15 mouse cellular contexts compared by ENCODE assay signal in the genomic region with DNA sequence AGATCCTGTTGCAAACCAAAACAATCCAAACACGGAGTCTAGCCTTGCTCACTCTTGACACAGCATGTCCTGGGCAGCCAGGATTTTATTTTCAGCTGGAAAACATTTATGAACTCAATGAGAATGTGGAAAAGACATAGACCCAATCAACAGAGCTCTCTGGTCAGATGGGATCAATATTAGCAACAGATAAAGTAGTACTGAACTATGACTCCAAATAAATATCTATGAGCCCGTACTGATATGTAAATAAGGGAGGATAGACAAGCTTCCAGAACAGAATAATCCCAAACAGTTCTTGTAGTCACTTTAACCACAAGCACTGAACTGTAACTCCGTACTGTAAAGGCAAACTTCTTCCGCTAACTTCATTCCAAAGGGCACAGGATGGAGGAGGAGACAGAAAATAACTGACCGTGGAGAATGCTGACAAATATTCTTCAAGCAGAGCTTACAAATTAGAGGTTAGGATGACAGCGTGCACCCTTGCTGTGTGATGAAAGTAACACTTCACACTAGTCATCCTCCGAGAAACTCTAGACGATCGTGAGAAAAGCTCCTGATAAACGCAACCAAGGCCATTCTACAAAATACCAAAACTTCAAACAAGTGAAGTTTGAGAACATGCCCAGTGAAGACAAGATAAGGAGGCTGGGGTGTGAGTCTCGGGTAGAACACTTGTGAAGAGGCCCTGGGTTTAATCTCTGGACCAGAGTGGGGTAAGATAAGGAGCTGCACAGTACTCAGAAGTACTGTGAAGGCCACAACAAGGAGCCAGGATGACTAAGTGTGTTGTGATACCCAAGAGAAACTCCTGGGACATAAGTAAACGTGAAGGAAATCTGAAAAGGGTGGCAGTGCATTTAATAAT. TPM values are rescaled to one million over a fixed set of nuclear protein-coding genes. Genes with fewer than 3 reads are reported as not detected.
DNase-seq lines count a peak whose midpoint lies in the region; ATAC-seq and TF ChIP-seq lines count a peak whose summit lies in the region.
"Had no signal": no experiment of that assay in that cellular context is flagged by ENCODE, and none has a peak within 500 bp of the region (broad histone marks: within the 10 kb centered on the region; RNA-seq: fewer than 3 reads in every experiment).

No protein-coding gene starts in this region.

- no peak overlapping the region for H3K9ac ChIP-seq in intestine, postnatal 0 days (ENCODE audit: low read depth, low read length)
- no peak overlapping the region for H3K9ac ChIP-seq in intestine, embryonic 16.5 days (ENCODE audit: low read depth, low read length)
- H3K9ac ChIP-seq in kidney, embryonic 15.5 days = no peak overlapping the region
- H3K9ac ChIP-seq in liver, postnatal 0 days (replicated peaks) = peak overlapping the region; percentile 83
- no peak overlapping the region for H3K9ac ChIP-seq in forebrain, postnatal 0 days
- H3K9ac ChIP-seq: embryonic facial prominence, embryonic 12.5 days had no signal

- no peak for TF ChIP-seq CTCF in intestine, postnatal 0 days (IDR thresholded peaks at IDR 0.05; ENCODE audit: low read depth)
- TF ChIP-seq CTCF in liver, postnatal 0 days (IDR thresholded peaks at IDR 0.05; ENCODE audit: low read depth) = no peak
- TF ChIP-seq CTCF in forebrain, postnatal 0 days (IDR thresholded peaks at IDR 0.05; ENCODE audit: low read depth) = no peak

- DNase-seq in c-Kit-negative CD71-positive TER-119-positive erythroid progenitor cells, embryonic 14.5 days (ENCODE audit: low read depth, low spot score) = peak; percentile 74
- peak; percentile 37 for DNase-seq in liver, postnatal 0 days
- DNase-seq in forebrain, postnatal 0 days = no peak
- no peak for DNase-seq in adrenal gland, postnatal 10 days
- DNase-seq: cerebellum, adult 11 months; layer of hippocampus, postnatal 36 days had no signal

- H3K9me3 ChIP-seq in intestine, postnatal 0 days (ENCODE audit: control insufficient read depth) = no peaks in the 10 kb centered on the region
- H3K9me3 ChIP-seq in intestine, embryonic 16.5 days (ENCODE audit: control insufficient read depth, low read length) = no peaks in the 10 kb centered on the region
- H3K9me3 ChIP-seq in kidney, embryonic 15.5 days (replicated peaks) = no peaks in the 10 kb centered on the region
- H3K9me3 ChIP-seq in liver, postnatal 0 days (ENCODE audit: low read length) = no peaks in the 10 kb centered on the region
- H3K9me3 ChIP-seq in forebrain, postnatal 0 days (ENCODE audit: low read length) = no peaks in the 10 kb centered on the region
- H3K9me3 ChIP-seq: embryonic facial prominence, embryonic 12.5 days had no signal

- H3K27ac ChIP-seq in intestine, postnatal 0 days (ENCODE audit: low read depth, low read length) = no peak overlapping the region
- no peak overlapping the region for H3K27ac ChIP-seq in intestine, embryonic 16.5 days (ENCODE audit: low read length)
- H3K27ac ChIP-seq in kidney, embryonic 15.5 days = peak overlapping the region; percentile 54
- H3K27ac ChIP-seq in liver, postnatal 0 days (ENCODE audit: low read depth) = peak overlapping the region; percentile 93
- H3K27ac ChIP-seq in forebrain, postnatal 0 days (ENCODE audit: low read depth, low read length) = no peak overlapping the region
- H3K27ac ChIP-seq: embryonic facial prominence, embryonic 12.5 days had no signal

- ATAC-seq in intestine, postnatal 0 days = no peak
- no peak for ATAC-seq in intestine, embryonic 16.5 days
- no peak for ATAC-seq in kidney, embryonic 15.5 days (replicated peaks; ENCODE audit: low FRiP score)
- peak; percentile 20 for ATAC-seq in liver, postnatal 0 days
- ATAC-seq in forebrain, postnatal 0 days = no peak
- ATAC-seq: activated CD4-positive, CD25-positive, alpha-beta regulatory T cell, adult 4 months; hindbrain, embryonic 16.5 days; lung, postnatal 0 days had no signal

- H3K4me2 ChIP-seq in intestine, postnatal 0 days (replicated peaks; ENCODE audit: low read depth) = peak overlapping the region; percentile 18; the same call in 1 of the 2 replicates
- no peak overlapping the region for H3K4me2 ChIP-seq in intestine, embryonic 16.5 days (ENCODE audit: low read depth, low read length)
- no peak overlapping the region for H3K4me2 ChIP-seq in kidney, embryonic 15.5 days
- H3K4me2 ChIP-seq in liver, postnatal 0 days (ENCODE audit: low read depth, low read length) = peak overlapping the region; percentile 71
- no peak overlapping the region for H3K4me2 ChIP-seq in forebrain, postnatal 0 days (ENCODE audit: low read depth)
- H3K4me2 ChIP-seq: embryonic facial prominence, embryonic 12.5 days had no signal

- H3K27me3 ChIP-seq in intestine, postnatal 0 days (replicated peaks; ENCODE audit: control insufficient read depth, insufficient read depth, low read length) = no peaks in the 10 kb centered on the region
- H3K27me3 ChIP-seq in intestine, embryonic 16.5 days (replicated peaks; ENCODE audit: control insufficient read depth, insufficient read depth, low read length) = no peaks in the 10 kb centered on the region
- no peaks in the 10 kb centered on the region for H3K27me3 ChIP-seq in kidney, embryonic 15.5 days
- H3K27me3 ChIP-seq in liver, postnatal 0 days (ENCODE audit: insufficient read depth, low read length) = no peaks in the 10 kb centered on the region
- H3K27me3 ChIP-seq in forebrain, postnatal 0 days (ENCODE audit: insufficient read depth, low read length) = no peaks in the 10 kb centered on the region
- H3K27me3 ChIP-seq: embryonic facial prominence, embryonic 12.5 days had no signal

- no peak overlapping the region for H3K4me3 ChIP-seq in intestine, postnatal 0 days (ENCODE audit: low read depth, low read length)
- H3K4me3 ChIP-seq in intestine, embryonic 16.5 days (ENCODE audit: low read length) = no peak overlapping the region
- no peak overlapping the region for H3K4me3 ChIP-seq in kidney, embryonic 15.5 days (replicated peaks)
- H3K4me3 ChIP-seq in liver, postnatal 0 days (ENCODE audit: low read depth, low read length) = peak overlapping the region; percentile 88
- H3K4me3 ChIP-seq in forebrain, postnatal 0 days (ENCODE audit: low read depth, low read length) = no peak overlapping the region
- H3K4me3 ChIP-seq: embryonic facial prominence, embryonic 12.5 days had no signal

- peaks cover 4% of the 10 kb centered on the region; the same call in 1 of the 2 replicates for H3K4me1 ChIP-seq in intestine, postnatal 0 days (replicated peaks; ENCODE audit: control insufficient read depth, insufficient read depth, low read length)
- peaks cover 27% of the 10 kb centered on the region for H3K4me1 ChIP-seq in intestine, embryonic 16.5 days (ENCODE audit: control insufficient read depth, insufficient read depth, low read length)
- peaks cover 37% of the 10 kb centered on the region for H3K4me1 ChIP-seq in kidney, embryonic 15.5 days
- H3K4me1 ChIP-seq in liver, postnatal 0 days (ENCODE audit: insufficient read depth) = peaks cover 53% of the 10 kb centered on the region
- H3K4me1 ChIP-seq in forebrain, postnatal 0 days (ENCODE audit: insufficient read depth) = peaks cover 13% of the 10 kb centered on the region; the same call in 1 of the 2 replicates
- H3K4me1 ChIP-seq: embryonic facial prominence, embryonic 12.5 days had no signal

- peak; percentile 95 for TF ChIP-seq EP300 in liver, postnatal 0 days (IDR thresholded peaks at IDR 0.05; ENCODE audit: low read depth)

- 39% methylated on average over 12 of the region's 12 CpGs for WGBS in intestine, postnatal 0 days
- 61% methylated on average over 12 of the region's 12 CpGs for WGBS in intestine, embryonic 16.5 days
- 51% methylated on average over 12 of the region's 12 CpGs for WGBS in kidney, embryonic 15.5 days
- 34% methylated on average over 12 of the region's 12 CpGs for WGBS in liver, postnatal 0 days (ENCODE audit: insufficient replicate concordance)
- WGBS in forebrain, postnatal 0 days = 84% methylated on average over 12 of the region's 12 CpGs

- no peaks in the 10 kb centered on the region for H3K36me3 ChIP-seq in intestine, postnatal 0 days (ENCODE audit: control insufficient read depth, insufficient read depth)
- H3K36me3 ChIP-seq in intestine, embryonic 16.5 days (ENCODE audit: control insufficient read depth, insufficient read depth, low read length) = no peaks in the 10 kb centered on the region
- no peaks in the 10 kb centered on the region for H3K36me3 ChIP-seq in kidney, embryonic 15.5 days
- peaks cover 2% of the 10 kb centered on the region; the same call in 1 of the 2 replicates for H3K36me3 ChIP-seq in liver, postnatal 0 days (replicated peaks; ENCODE audit: insufficient read depth, low read length)
- H3K36me3 ChIP-seq in forebrain, postnatal 0 days (ENCODE audit: insufficient read depth) = no peaks in the 10 kb centered on the region
- H3K36me3 ChIP-seq: embryonic facial prominence, embryonic 12.5 days had no signal

RNA-seq across cellular contexts. Expression of a gene that starts 3.3 kb away (rescaled TPM):
- 43.6 and 44.7 TPM in 2 replicates for polyA plus RNA-seq in intestine, postnatal 0 days (2015; fragmentation: Nextera tagmentation; extraction: Ambion mirVana)
- 63.2 and 68.4 TPM in 2 replicates for polyA plus RNA-seq in intestine, embryonic 16.5 days (2015; fragmentation: Nextera tagmentation; extraction: Ambion mirVana)
- polyA plus RNA-seq in kidney, embryonic 15.5 days (2015; fragmentation: Nextera tagmentation; extraction: Ambion mirVana) = 61.5 and 64.9 TPM in 2 replicates
- polyA plus RNA-seq in liver, postnatal 0 days (2015; fragmentation: Nextera tagmentation; extraction: Ambion mirVana) = 113 and 127 TPM in 2 replicates
- total RNA-seq in forebrain, postnatal 0 days (2014; rRNA removed) = 114 and 119 TPM in 2 replicates
- polyA plus RNA-seq in forebrain, postnatal 0 days (2015; fragmentation: Nextera tagmentation; extraction: Ambion mirVana) = 197 and 225 TPM in 2 replicates
- total RNA-seq in adrenal gland, postnatal 10 days (2021) = 10 to 100 TPM; 24.8 to 29.0 TPM

RNA-seq across cellular contexts. Expression of a gene that starts 3.4 kb away (rescaled TPM):
- polyA plus RNA-seq in intestine, postnatal 0 days (2015; fragmentation: Nextera tagmentation; extraction: Ambion mirVana) = 0.07 and 0.14 TPM in 2 replicates
- polyA plus RNA-seq in intestine, embryonic 16.5 days (2015; fragmentation: Nextera tagmentation; extraction: Ambion mirVana) = 0.29 and 0.36 TPM in 2 replicates
- 0.28 and 0.39 TPM in 2 replicates for polyA plus RNA-seq in kidney, embryonic 15.5 days (2015; fragmentation: Nextera tagmentation; extraction: Ambion mirVana)
- 0.25 and 0.26 TPM in 2 replicates for polyA plus RNA-seq in liver, postnatal 0 days (2015; fragmentation: Nextera tagmentation; extraction: Ambion mirVana)
- total RNA-seq in forebrain, postnatal 0 days (2014; rRNA removed) = 0.31 and 1.00 TPM in 2 replicates
- 0.67 and 0.73 TPM in 2 replicates for polyA plus RNA-seq in forebrain, postnatal 0 days (2015; fragmentation: Nextera tagmentation; extraction: Ambion mirVana)
- under 1 TPM; 0.30 to 0.36 TPM for total RNA-seq in adrenal gland, postnatal 10 days (2021)
- polyA plus RNA-seq: activated CD4-positive, CD25-positive, alpha-beta regulatory T cell, adult 4 months had no signal

RNA-seq across cellular contexts. Expression of a gene that starts 49.6 kb away (rescaled TPM):
- not detected in 2 replicates for polyA plus RNA-seq in intestine, postnatal 0 days (2015; fragmentation: Nextera tagmentation; extraction: Ambion mirVana)
- not detected in 2 replicates for polyA plus RNA-seq in intestine, embryonic 16.5 days (2015; fragmentation: Nextera tagmentation; extraction: Ambion mirVana)
- not detected in 2 replicates for polyA plus RNA-seq in kidney, embryonic 15.5 days (2015; fragmentation: Nextera tagmentation; extraction: Ambion mirVana)
- polyA plus RNA-seq in liver, postnatal 0 days (2015; fragmentation: Nextera tagmentation; extraction: Ambion mirVana) = not detected in 2 replicates
- not detected in 2 replicates for total RNA-seq in forebrain, postnatal 0 days (2014; rRNA removed)
- polyA plus RNA-seq in forebrain, postnatal 0 days (2015; fragmentation: Nextera tagmentation; extraction: Ambion mirVana) = not detected in 2 replicates
- not detected for total RNA-seq in adrenal gland, postnatal 10 days (2021)
- total RNA-seq: layer of hippocampus, postnatal 36 days; monocyte, adult 5-6 weeks had no signal
- polyA plus RNA-seq: activated CD4-positive, CD25-positive, alpha-beta regulatory T cell, adult 4 months; embryonic facial prominence, embryonic 12.5 days; frontal cortex, adult 2 months; hindbrain, embryonic 16.5 days; lung, postnatal 0 days had no signal

Comparison
In these comparisons a context has a peak if more than half of its experiments do, and no peak if none do; other contexts are left out.
1. H3K4me2 ChIP-seq: peak in intestine, postnatal 0 days (single experiment) and liver, postnatal 0 days (single experiment); none in intestine, embryonic 16.5 days (single experiment), kidney, embryonic 15.5 days (single experiment) and forebrain, postnatal 0 days (single experiment).
2. H3K27ac ChIP-seq: peak in kidney, embryonic 15.5 days (single experiment) and liver, postnatal 0 days (single experiment); none in intestine, postnatal 0 days (single experiment), intestine, embryonic 16.5 days (single experiment) and forebrain, postnatal 0 days (single experiment).
3. DNase-seq: peak in c-Kit-negative CD71-positive TER-119-positive erythroid progenitor cells, embryonic 14.5 days (single experiment) and liver, postnatal 0 days (single experiment); none in forebrain, postnatal 0 days (single experiment) and adrenal gland, postnatal 10 days (single experiment).